Mouse (Mus musculus) liver, adult 2 months (tissue): ENCODE data around the gene Clta. TPM values are rescaled to one million over a fixed set of nuclear protein-coding genes. Genes with fewer than 3 reads are reported as not detected.

Experiments used
- DNase-seq: peaks from one replicate; pipeline ENCODE4 v3.0.0-alpha.2; 2011; ENCODE audit warnings: low read depth, low spot score; ENCODE audit errors: extremely low read depth
- H3K27ac ChIP-seq: fragments of 200-500 bp; replicated peaks from 2 replicates; pipeline ENCODE4 v1.5.1; 2012; ENCODE audit warnings: low read depth, mild to moderate bottlenecking, control low read depth, inconsistent platforms, low read length; ENCODE audit not compliant: insufficient read depth
- H3K27me3 ChIP-seq: fragments of 200-500 bp; 2 replicates; pipeline ENCODE4 v1.6.1; 2012; ENCODE audit warnings: mild to moderate bottlenecking, moderate library complexity, low read length, inconsistent platforms; ENCODE audit not compliant: control insufficient read depth, insufficient read depth
- H3K36me3 ChIP-seq: fragments of 200-500 bp; 2 replicates; pipeline ENCODE4 v1.6.1; 2012; ENCODE audit warnings: low read length, inconsistent platforms; ENCODE audit not compliant: control insufficient read depth, insufficient read depth
- H3K4me1 ChIP-seq: fragments of 200-500 bp; 2 replicates; pipeline ENCODE4 v1.6.1; 2011; ENCODE audit warnings: low read length; ENCODE audit not compliant: control insufficient read depth, insufficient read depth
- H3K4me3 ChIP-seq: fragments of 200-500 bp; 2 replicates; pipeline ENCODE4 v1.5.1; 2011; ENCODE audit warnings: low read depth, mild to moderate bottlenecking, control low read depth, low read length, moderate library complexity; ENCODE audit not compliant: insufficient read depth
- H3K79me2 ChIP-seq: fragments of 200-500 bp; 2 replicates; pipeline ENCODE4 v1.6.1; 2012; ENCODE audit warnings: inconsistent platforms, mild to moderate bottlenecking, low read length, moderate library complexity; ENCODE audit not compliant: control insufficient read depth, insufficient read depth
- H3K9ac ChIP-seq: fragments of 200-500 bp; 2 replicates; pipeline ENCODE4 v1.6.1; 2012; ENCODE audit warnings: low read depth, mild to moderate bottlenecking, control low read depth, inconsistent platforms, low read length
- CTCF ChIP-seq: fragments of 200-500 bp; IDR thresholded peaks from 2 replicates; pipeline ENCODE4 v1.5.1; 2011; ENCODE audit warnings: low read depth, low read length, control low read depth
- POLR2A ChIP-seq: fragments of 200-500 bp; IDR thresholded peaks from 2 replicates; pipeline ENCODE4 v1.6.1; 2011; ENCODE audit warnings: low read length, control low read depth; ENCODE audit not compliant: insufficient read depth; ENCODE audit errors: extremely low read depth
- WGBS: fragments of 180-500 bp; shearing (Covaris S2); methylation state at CpG from one replicate; pipeline ENCODE4 v1.1.7; 2018; 5-methylcytosine and 5-hydroxymethylcytosine counted together
- polyA plus RNA-seq: library from polyadenylated mRNA; depleted of rRNA; stranded (reverse); fragments of >200 nt; gene quantifications from 2 replicates; pipeline ENCODE4 v1.2.3, GENCODE M21; 2012
- total RNA-seq: library from RNA; depleted of rRNA; stranded (reverse); fragments of >200 nt; gene quantifications from 2 replicates; pipeline ENCODE4 v1.2.3, GENCODE M21; 2014

Clta gene
- total and polyA plus RNA-seq, 2 experiments: 116 to 191 TPM

DNA sequence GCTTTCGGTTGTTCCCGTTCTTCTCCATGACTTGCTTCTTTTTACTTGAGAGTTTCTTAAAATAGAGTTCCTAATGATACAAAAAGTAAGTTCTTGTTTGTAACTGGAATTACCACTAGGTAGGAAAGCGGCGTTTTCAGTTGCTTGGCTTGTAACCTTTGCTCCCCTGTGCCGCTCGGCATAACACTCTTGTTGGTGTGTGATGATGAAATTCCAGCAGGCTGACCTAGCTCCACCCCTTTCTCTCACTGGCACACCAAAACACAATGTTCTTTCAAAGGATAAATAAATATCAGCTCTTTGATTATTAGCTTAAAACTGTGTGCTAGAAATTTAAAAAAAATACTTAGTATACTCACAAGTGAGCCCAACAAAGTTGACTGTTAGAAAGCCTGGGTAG is 62.6 kb downstream of the Clta start:
- Histone ChIP-seq H3K27ac (peak overlapping the region; percentile 95), H3K4me3 (peak overlapping the region; percentile 91), H3K9ac (peak overlapping the region; percentile 90), H3K27me3 (no peaks in the 10 kb centered on the region), H3K79me2 (peaks cover 8% of the 10 kb centered on the region; the same call in 1 of the 2 replicates), H3K4me1 (peaks cover 11% of the 10 kb centered on the region), H3K36me3 (peaks cover 9% of the 10 kb centered on the region)
- TF ChIP-seq POLR2A: 0 out of 2 replicates have a peak, but pooled peaks have one; percentile 22
- TF ChIP-seq CTCF: no peak
- peak; percentile 98 for DNase-seq
- WGBS: 27% methylated on average over 6 of the region's 6 CpGs

DNA sequence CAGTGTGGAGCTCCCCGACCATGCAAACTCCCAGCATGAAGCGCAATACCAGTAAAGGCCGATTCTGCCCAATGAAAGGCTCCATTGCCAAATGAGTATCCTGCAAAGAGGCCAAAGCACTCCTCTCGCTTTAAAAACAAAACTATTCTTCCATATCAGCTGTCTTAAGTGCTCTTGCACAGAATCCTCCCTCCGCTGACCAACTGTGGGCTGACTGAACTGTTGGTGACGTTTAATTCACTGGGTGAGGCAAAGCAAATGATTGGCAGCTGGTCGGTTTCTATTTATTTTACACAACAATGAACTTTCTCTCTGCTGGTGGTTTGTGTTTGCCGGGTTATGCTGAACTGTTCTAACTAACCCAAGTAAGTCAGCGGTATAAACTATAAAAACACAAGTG is 64.5 kb downstream of the Clta start:
- Histone ChIP-seq H3K4me1 (peaks cover 14% of the 10 kb centered on the region), H3K36me3 (no peaks in the 10 kb centered on the region), H3K27ac (peak overlapping the region; percentile 99), H3K4me3 (peak overlapping the region; percentile 17; the same call in 1 of the 2 replicates), H3K79me2 (peaks cover 3% of the 10 kb centered on the region; the same call in 1 of the 2 replicates), H3K9ac (peak overlapping the region; percentile 81), H3K27me3 (no peaks in the 10 kb centered on the region)
- TF ChIP-seq POLR2A (peak; percentile 29; the same call in 1 of the 2 replicates), CTCF (no peak)
- 17% methylated on average over 9 of the region's 9 CpGs for WGBS
- DNase-seq: peak; percentile 94

DNA sequence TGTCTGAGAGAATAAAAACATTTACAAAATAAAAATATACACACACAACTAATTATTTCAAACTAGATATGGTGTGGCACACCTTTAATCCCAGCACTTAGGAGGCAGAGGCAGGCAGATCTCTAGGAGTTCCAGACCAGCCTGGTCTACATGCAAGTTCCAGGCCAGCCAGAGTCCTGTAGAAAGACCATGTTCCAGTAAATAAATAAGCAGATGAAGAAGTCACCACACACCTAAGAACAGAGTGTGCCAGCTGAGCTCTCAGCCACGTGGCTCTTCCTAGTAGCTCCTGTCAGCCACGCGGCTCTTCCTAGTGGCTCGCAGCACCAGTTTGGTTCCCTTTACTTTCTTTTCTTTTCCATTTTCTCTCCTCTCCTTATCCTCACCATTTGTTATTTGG is 65.2 kb downstream of the Clta start:
- 26% methylated on average over 4 of the region's 4 CpGs for WGBS
- peaks cover 14% of the 10 kb centered on the region for H3K4me1 ChIP-seq

DNA sequence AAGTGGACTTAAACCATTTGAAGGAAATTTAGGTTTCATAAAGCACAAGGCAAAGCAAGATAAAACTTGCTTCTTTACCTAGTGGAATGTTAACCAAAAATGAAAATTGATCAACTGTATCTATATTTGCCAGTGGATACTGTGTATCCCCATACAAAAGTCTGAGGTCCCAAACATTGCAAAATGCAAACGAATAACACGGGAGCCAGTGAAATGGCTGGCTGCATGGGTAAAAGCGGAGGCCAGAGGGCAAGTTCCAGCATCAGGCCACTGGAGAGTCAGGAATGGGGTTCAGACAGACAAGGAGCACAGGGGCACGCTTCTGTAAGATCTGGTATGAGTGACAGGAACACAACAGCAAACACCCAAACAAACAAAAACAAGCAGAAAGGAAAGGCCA is 66.4 kb downstream of the Clta start:
- peak overlapping the region; percentile 95 for H3K27ac ChIP-seq

More for the DNA sequence above, 65.2 kb downstream of the Clta start:
- Histone ChIP-seq H3K9ac (no peak overlapping the region), H3K27me3 (no peaks in the 10 kb centered on the region), H3K4me3 (no peak overlapping the region), H3K79me2 (peaks cover 3% of the 10 kb centered on the region; the same call in 1 of the 2 replicates), H3K36me3 (no peaks in the 10 kb centered on the region), H3K27ac (peak overlapping the region; percentile 72)
- TF ChIP-seq CTCF (no peak), POLR2A (no peak)
- DNase-seq: peak; percentile 90

DNA sequence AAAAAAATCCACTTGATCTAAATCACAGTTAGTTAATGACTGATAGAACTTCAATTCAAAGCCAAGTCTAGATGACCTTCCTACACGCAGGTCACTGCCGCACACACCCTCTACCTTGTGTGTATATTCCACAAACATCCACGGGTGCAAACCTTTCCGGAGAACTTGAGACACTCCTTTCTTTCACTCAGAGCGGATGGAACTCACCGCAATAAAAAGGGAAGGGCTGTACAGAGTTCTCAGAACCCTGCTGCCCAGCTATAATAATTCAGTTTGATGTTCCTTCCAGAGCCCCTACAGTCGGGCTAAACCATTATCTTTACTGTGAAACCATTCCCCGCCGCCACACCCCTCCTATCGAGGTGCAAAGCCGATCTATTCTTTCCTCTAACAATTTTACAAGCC is 67.5 kb downstream of the Clta start:
- H3K27ac ChIP-seq: peak overlapping the region; percentile 95
- H3K4me1 ChIP-seq: peaks cover 14% of the 10 kb centered on the region

More for the DNA sequence above, 66.4 kb downstream of the Clta start:
- Histone ChIP-seq H3K9ac (peak overlapping the region; percentile 93), H3K4me1 (peaks cover 14% of the 10 kb centered on the region), H3K36me3 (no peaks in the 10 kb centered on the region), H3K79me2 (peaks cover 3% of the 10 kb centered on the region; the same call in 1 of the 2 replicates), H3K4me3 (peak overlapping the region; percentile 71), H3K27me3 (no peaks in the 10 kb centered on the region)
- TF ChIP-seq POLR2A (peak; percentile 74), CTCF (no peak)
- 25% methylated on average over 4 of the region's 4 CpGs for WGBS
- peak; percentile 92 for DNase-seq

More for the DNA sequence above, 67.5 kb downstream of the Clta start:
- H3K27me3 ChIP-seq: no peaks in the 10 kb centered on the region
- H3K4me3 ChIP-seq: peak overlapping the region; percentile 71
- peaks cover 3% of the 10 kb centered on the region; the same call in 1 of the 2 replicates for H3K79me2 ChIP-seq
- TF ChIP-seq CTCF (no peak), POLR2A (no peak)
- peak; percentile 91 for DNase-seq
- no peaks in the 10 kb centered on the region for H3K36me3 ChIP-seq
- under 1% methylated on average over 11 of the region's 11 CpGs for WGBS
- H3K9ac ChIP-seq: peak overlapping the region; percentile 93
